Mouse (Mus musculus) testis, postnatal 10 days (tissue): ENCODE data around the gene Gbf1.
"Not testable (repeated sequence)": the region's sequence is repeated elsewhere in the genome, so short reads cannot be mapped to it uniquely, and the experiment has no call there.

Experiments
- DNase-seq: peaks from one replicate; pipeline ENCODE4 v3.0.0; 2021; ENCODE audit warnings: low spot score

Gbf1 gene

GRCm38 (mm10) chr19:46152127-46152803, at the start of gene Gbf1:
Gene Gbf1 (plus strand): TSS chr19:46152509.
- DNase-seq, result peak; percentile 88

- DNase-seq, result no peak
Measured at GRCm38 (mm10) chr19:46103437-46104186, 48.7 kb upstream of the Gbf1 start.

DNA sequence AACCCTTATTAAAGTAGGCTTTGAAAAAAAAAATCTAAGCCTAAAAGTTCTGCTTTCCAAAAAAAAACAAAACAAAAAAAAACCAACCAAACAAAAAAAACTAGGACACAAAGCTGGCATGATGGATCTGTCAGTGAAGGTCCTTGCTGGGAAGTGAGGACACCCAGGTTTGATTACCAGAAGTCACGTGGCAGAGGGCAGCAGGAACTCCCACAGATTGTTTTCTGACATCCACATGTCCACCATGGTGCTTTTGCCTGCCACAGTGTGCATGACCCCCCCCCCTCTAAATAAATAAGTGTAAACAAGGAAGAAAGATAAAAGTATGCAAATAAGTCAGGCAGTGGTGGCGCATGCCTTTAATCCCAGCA, 48.1 kb upstream of the Gbf1 start:
- no peak for DNase-seq

- DNase-seq, result no peak
Measured at GRCm38 (mm10) chr19:46110214-46110613, 42.1 kb upstream of the Gbf1 start.

DNA sequence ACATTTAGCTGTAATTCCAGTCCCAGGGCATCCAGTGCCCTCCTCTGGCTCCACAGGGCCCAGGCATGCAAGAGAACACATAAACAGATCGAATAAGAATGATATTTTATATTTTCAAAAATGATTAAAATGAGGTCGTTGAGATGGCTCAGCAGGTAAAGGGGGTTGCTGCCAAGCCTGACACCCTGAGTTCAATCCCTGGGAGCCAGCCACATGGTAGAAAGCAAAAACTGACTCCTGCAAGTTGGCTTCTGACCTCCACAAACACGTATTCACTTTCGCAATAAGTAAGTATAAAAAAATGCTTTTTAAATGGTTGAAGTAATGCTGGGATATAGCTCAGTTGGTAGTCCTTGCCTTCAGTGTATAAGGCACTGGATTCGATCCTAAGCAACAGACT, 41.5 kb upstream of the Gbf1 start:
- no peak for DNase-seq

DNA sequence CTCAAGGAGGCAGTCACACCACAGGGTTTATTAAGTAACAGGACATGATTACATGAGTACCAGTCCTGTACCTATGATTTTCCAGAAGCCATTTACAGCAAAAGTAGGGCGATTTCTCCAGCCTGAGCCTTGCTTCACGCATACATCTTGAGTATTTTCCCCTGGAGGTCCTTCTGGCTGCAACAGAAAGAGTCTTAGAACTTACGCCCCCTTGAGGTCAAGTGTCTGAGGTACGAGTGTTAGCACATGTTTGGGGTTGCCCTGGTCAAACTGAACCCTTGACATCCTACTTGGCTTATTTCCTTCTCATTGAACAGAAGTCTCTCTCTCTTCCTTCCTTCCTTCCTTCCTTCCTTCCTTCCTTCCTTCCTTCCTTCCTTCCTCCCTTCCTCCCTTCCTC, 37.7 kb upstream of the Gbf1 start:
- no peak for DNase-seq

DNA sequence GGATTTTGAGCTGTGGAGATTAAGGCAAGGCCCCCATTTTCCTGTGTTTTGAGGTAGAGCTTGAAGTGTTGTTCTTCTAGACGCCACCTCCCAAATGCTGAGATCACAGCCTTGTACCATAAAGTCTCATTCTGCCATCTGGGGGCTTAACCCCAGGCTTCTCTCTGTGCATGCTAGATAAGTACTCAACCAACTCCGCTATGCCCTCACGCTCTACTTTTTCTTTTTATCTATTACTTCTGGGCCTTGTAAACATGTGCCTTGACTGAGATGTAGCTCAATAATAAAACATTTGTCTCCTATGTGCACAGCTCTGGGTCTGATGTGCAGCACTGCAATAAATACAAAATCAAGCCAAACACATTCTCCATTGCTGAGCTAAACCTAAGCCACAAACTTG, 32.9 kb upstream of the Gbf1 start:
- no peak for DNase-seq

DNA sequence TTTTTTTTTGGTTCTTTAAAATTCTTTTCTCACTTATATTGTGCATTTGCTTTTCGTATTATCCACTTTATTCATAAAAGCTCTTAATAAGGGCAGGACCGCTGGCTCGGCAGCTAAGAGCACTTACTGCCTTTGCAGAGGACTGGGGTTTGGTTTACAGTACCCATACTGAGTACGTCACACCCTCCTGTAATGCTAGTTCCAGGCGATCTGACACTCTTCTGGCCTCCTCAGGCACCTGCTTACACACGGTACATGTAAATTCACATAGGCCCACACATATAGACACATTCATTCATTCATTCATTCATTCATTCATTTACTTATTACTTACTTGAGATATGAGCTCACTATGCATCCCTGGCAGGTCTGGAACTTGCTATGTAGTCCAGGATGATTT, 31.4 kb upstream of the Gbf1 start:
- DNase-seq, result no peak

- no peak for DNase-seq
Measured at GRCm38 (mm10) chr19:46123876-46124275, 28.4 kb upstream of the Gbf1 start.

- DNase-seq, result no peak
Measured at GRCm38 (mm10) chr19:46124651-46125050, 27.7 kb upstream of the Gbf1 start.

DNA sequence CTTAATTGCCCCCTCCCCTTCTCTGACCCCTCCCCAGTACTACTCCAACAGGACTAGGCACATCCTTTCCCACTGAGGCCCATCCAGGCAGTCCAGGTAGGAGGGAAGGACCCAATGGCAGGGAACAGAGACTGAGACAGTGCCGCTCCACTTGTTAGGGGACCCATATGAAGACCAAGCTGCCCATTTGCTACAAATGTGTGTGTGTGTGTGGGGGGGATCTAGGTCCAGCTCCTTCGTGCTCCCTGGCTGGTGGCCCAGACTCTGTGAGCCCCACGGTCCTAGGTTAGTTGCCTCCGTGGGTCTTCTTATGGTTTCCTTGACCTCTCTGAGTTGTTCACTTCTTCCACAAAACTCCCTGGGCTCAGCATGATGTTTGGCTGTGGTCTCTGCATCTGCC, 26.0 kb upstream of the Gbf1 start:
- DNase-seq, result peak; percentile 30

DNA sequence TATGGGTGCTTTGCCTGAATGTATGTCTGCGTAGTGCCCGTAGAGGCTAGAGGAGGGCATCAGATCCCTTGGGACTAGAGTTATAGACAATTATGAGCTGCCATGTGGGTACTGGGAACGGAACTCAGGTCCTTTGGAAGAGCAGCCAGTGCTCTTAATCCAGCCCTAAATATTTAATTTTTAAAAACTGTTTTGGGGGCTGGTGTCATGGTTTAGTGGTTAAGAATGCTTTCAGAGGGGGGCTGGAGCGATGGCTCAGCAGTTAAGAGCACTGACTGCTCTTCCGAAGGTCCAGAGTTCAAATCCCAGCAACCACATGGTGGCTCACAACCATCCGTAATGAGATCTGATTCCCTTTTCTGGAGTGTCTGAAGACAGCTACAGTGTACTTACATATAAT, 22.6 kb upstream of the Gbf1 start:
- not testable (repeated sequence) for DNase-seq

GRCm38 (mm10) chr19:46131283-46131682, 21.0 kb upstream of the Gbf1 start:
- no peak for DNase-seq

- no peak for DNase-seq
Measured at GRCm38 (mm10) chr19:46131694-46132525, 20.4 kb upstream of the Gbf1 start, which contains the start of gene Elovl3. Gene Elovl3 (plus strand): TSS chr19:46131897.

GRCm38 (mm10) chr19:46132577-46132976, 19.7 kb upstream of the Gbf1 start:
- DNase-seq, result no peak

GRCm38 (mm10) chr19:46135297-46135696, 17.0 kb upstream of the Gbf1 start:
- peak; percentile 96 for DNase-seq

DNA sequence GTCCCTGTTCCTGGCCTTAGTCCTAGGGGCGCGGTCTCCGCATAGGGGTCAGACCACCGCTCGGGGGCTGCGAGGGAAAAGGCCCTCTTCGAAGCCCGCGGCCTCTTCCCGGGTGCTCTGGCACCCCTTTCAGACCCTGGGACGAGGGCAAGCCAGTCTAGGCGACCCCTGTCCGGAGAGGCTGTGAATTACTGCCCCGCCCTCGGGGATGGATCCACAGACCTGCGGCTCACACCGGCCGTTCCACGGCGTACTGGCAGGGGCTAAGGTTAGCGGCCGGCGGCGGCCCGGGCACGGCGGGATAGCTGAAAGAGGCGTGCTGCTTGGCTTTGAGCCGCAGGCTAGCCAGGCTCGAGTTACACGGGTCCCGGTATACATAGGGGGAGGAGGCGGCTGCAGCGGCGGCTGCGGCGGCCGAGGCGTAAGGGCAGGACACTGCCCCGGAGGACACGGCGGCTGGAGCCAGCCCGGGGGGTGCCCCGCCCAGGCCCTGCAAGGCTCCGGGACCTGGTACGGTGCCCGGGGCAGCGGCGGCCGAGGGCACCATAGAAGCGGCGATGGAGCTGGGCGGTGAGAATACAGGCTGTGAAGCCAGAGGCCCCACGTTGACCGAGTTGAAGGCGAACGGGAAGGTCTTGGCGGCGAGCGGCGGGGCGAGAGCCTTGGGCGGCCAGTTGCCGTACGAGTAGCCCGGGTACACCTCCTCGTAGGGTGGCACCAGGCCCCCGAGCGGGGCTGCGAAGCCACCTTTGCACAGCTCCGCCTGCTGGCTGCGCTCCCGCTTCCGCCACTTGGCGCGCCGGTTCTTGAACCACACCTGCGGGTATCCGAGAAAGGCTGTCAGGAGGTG, 16.3 kb upstream of the Gbf1 start:
- peak; percentile 66 for DNase-seq

DNA sequence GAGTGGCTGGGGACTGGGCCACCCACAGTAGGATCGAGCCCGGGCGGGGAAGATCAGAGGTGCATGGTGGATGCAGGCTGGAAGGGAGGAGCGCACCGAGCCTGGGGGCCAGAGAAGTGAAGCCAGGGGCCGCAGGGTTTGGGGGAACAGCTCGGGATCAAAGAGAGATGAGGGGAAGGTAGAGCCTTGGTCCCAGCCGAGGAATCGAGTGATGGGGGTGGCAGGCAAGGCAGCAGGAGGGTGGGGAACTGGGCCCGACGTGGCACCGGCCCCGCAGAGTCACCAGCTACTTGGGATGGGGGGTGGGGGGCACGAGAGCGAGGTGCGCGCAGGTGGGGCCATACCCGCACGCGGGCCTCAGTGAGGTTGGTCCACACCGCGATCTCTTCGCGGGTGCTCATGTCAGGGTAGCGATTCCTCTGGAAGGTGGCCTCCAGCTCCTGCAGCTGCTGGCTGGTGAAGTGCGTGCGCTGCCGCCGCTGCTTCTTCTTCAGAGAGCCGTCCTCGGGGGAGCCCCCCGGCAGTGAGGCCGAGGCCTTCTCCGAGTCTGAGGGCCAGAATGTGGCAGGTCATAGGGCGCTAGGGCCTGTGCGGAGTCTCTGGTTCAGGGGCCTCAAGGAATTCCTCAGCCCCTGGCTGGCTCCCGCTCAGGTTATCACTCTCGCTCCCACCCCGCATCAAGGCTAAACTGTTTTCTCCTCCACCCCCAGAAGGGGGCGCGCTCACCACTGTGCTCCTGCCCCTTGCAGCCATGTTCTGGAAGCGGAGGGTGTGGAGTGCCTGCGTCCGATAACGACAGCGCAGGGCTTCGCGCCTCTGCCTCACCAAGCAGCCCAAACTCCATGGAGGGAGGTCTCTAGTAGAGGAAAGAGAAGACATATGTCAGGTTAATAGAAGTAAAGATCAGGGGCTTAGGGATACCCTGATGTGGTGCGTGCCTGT, 15.4 kb upstream of the Gbf1 start:
- peak; percentile 81 for DNase-seq

GRCm38 (mm10) chr19:46140324-46140723, 12.0 kb upstream of the Gbf1 start:
- DNase-seq, result no peak

- DNase-seq, result no peak
Measured at GRCm38 (mm10) chr19:46141091-46141490, 11.2 kb upstream of the Gbf1 start.
